Mouse (Mus musculus): ENCODE results near the gene Sars2. TPM values are rescaled to one million over a fixed set of nuclear protein-coding genes. Genes with fewer than 3 reads are reported as not detected.

The Sars2 gene
- polyA plus RNA-seq, 1 experiment = 22.5 TPM

GRCm38 (mm10) chr7:28720753-28721537 lies 20.8 kb upstream of the Sars2 start:
- peaks cover 5% of the 10 kb centered on the region for H3K36me3 ChIP-seq (ENCODE audit: control insufficient read depth, insufficient read depth, low read length, poor library complexity, severe bottlenecking)
- no peak overlapping the region for H3K4me3 ChIP-seq (ENCODE audit: low read depth, low read length)
- H3K9me3 ChIP-seq (replicated peaks; ENCODE audit: control insufficient read depth, insufficient read depth, low read length, poor library complexity, severe bottlenecking) = peaks cover 17% of the 10 kb centered on the region
- TF ChIP-seq EP300 (IDR thresholded peaks at IDR 0.05; ENCODE audit: insufficient read depth, low read depth, low read length) = no peak
- TF ChIP-seq POLR2A (IDR thresholded peaks at IDR 0.05; ENCODE audit: insufficient read depth, low read length) = no peak
- no peak overlapping the region for H3K9ac ChIP-seq (ENCODE audit: low read depth, poor library complexity, severe bottlenecking)
- H3K4me1 ChIP-seq (ENCODE audit: control insufficient read depth, insufficient read depth, low read length) = peaks cover 6% of the 10 kb centered on the region
- no peaks in the 10 kb centered on the region for H3K27me3 ChIP-seq (ENCODE audit: control insufficient read depth, insufficient read depth, low read length, poor library complexity, severe bottlenecking)
- H3K27ac ChIP-seq (ENCODE audit: insufficient read depth, low read length) = no peak overlapping the region

GRCm38 (mm10) chr7:28722079-28722478 lies 19.7 kb upstream of the Sars2 start:
- Histone ChIP-seq H3K4me3 (ENCODE audit: low read depth, low read length) (no peak overlapping the region), H3K36me3 (ENCODE audit: control insufficient read depth, insufficient read depth, low read length, poor library complexity, severe bottlenecking) (peaks cover 5% of the 10 kb centered on the region), H3K4me1 (ENCODE audit: control insufficient read depth, insufficient read depth, low read length) (peaks cover 6% of the 10 kb centered on the region), H3K27ac (ENCODE audit: insufficient read depth, low read length) (no peak overlapping the region), H3K27me3 (ENCODE audit: control insufficient read depth, insufficient read depth, low read length, poor library complexity, severe bottlenecking) (no peaks in the 10 kb centered on the region), H3K9ac (ENCODE audit: low read depth, poor library complexity, severe bottlenecking) (no peak overlapping the region), H3K9me3 (replicated peaks; ENCODE audit: control insufficient read depth, insufficient read depth, low read length, poor library complexity, severe bottlenecking) (peaks cover 17% of the 10 kb centered on the region)
- no peak for TF ChIP-seq POLR2A (IDR thresholded peaks at IDR 0.05; ENCODE audit: insufficient read depth, low read length)
- no peak for TF ChIP-seq CTCF (IDR thresholded peaks at IDR 0.05; ENCODE audit: low read depth, low read length)
- TF ChIP-seq EP300 (IDR thresholded peaks at IDR 0.05; ENCODE audit: insufficient read depth, low read depth, low read length) = no peak

GRCm38 (mm10) chr7:28724613-28725012 lies 17.2 kb upstream of the Sars2 start:
- Histone ChIP-seq H3K27ac (ENCODE audit: insufficient read depth, low read length) (peak overlapping the region; percentile 63; the same call in 1 of the 2 replicates), H3K4me3 (ENCODE audit: low read depth, low read length) (no peak overlapping the region), H3K36me3 (ENCODE audit: control insufficient read depth, insufficient read depth, low read length, poor library complexity, severe bottlenecking) (peaks cover 5% of the 10 kb centered on the region), H3K4me1 (ENCODE audit: control insufficient read depth, insufficient read depth, low read length) (peaks cover 3% of the 10 kb centered on the region), H3K27me3 (ENCODE audit: control insufficient read depth, insufficient read depth, low read length, poor library complexity, severe bottlenecking) (no peaks in the 10 kb centered on the region), H3K9me3 (replicated peaks; ENCODE audit: control insufficient read depth, insufficient read depth, low read length, poor library complexity, severe bottlenecking) (peaks cover 17% of the 10 kb centered on the region), H3K9ac (ENCODE audit: low read depth, poor library complexity, severe bottlenecking) (no peak overlapping the region)
- no peak for TF ChIP-seq CTCF (IDR thresholded peaks at IDR 0.05; ENCODE audit: low read depth, low read length)
- TF ChIP-seq EP300 (IDR thresholded peaks at IDR 0.05; ENCODE audit: insufficient read depth, low read depth, low read length) = no peak
- TF ChIP-seq POLR2A (IDR thresholded peaks at IDR 0.05; ENCODE audit: insufficient read depth, low read length) = no peak

- H3K36me3 ChIP-seq (ENCODE audit: control insufficient read depth, insufficient read depth, low read length, poor library complexity, severe bottlenecking) = peaks cover 5% of the 10 kb centered on the region
- peaks cover 25% of the 10 kb centered on the region for H3K9me3 ChIP-seq (replicated peaks; ENCODE audit: control insufficient read depth, insufficient read depth, low read length, poor library complexity, severe bottlenecking)
- TF ChIP-seq EP300 (IDR thresholded peaks at IDR 0.05; ENCODE audit: insufficient read depth, low read depth, low read length) (no peak), CTCF (IDR thresholded peaks at IDR 0.05; ENCODE audit: low read depth, low read length) (peak; percentile 90)
- no peaks in the 10 kb centered on the region for H3K27me3 ChIP-seq (ENCODE audit: control insufficient read depth, insufficient read depth, low read length, poor library complexity, severe bottlenecking)
- H3K9ac ChIP-seq (ENCODE audit: low read depth, poor library complexity, severe bottlenecking) = no peak overlapping the region
- H3K27ac ChIP-seq (ENCODE audit: insufficient read depth, low read length) = no peak overlapping the region
- H3K4me1 ChIP-seq (ENCODE audit: control insufficient read depth, insufficient read depth, low read length) = no peaks in the 10 kb centered on the region
- no peak overlapping the region for H3K4me3 ChIP-seq (ENCODE audit: low read depth, low read length)
Measured at GRCm38 (mm10) chr7:28726600-28726999, 15.2 kb upstream of the Sars2 start.

GRCm38 (mm10) chr7:28727649-28728340 lies 14.0 kb upstream of the Sars2 start:
- Histone ChIP-seq H3K36me3 (ENCODE audit: control insufficient read depth, insufficient read depth, low read length, poor library complexity, severe bottlenecking) (peaks cover 5% of the 10 kb centered on the region), H3K9me3 (replicated peaks; ENCODE audit: control insufficient read depth, insufficient read depth, low read length, poor library complexity, severe bottlenecking) (peaks cover 25% of the 10 kb centered on the region), H3K4me3 (ENCODE audit: low read depth, low read length) (no peak overlapping the region), H3K27me3 (ENCODE audit: control insufficient read depth, insufficient read depth, low read length, poor library complexity, severe bottlenecking) (no peaks in the 10 kb centered on the region), H3K4me1 (ENCODE audit: control insufficient read depth, insufficient read depth, low read length) (no peaks in the 10 kb centered on the region), H3K27ac (ENCODE audit: insufficient read depth, low read length) (no peak overlapping the region), H3K9ac (ENCODE audit: low read depth, poor library complexity, severe bottlenecking) (no peak overlapping the region)
- no peak for TF ChIP-seq EP300 (IDR thresholded peaks at IDR 0.05; ENCODE audit: insufficient read depth, low read depth, low read length)
- TF ChIP-seq CTCF (IDR thresholded peaks at IDR 0.05; ENCODE audit: low read depth, low read length) = peak; percentile 73
- TF ChIP-seq POLR2A (IDR thresholded peaks at IDR 0.05; ENCODE audit: insufficient read depth, low read length) = no peak
